Mouse (Mus musculus) olfactory bulb, adult 2 months (tissue): ENCODE data around the gene Rasa4.

Experiments
- CTCF ChIP-seq: fragments of 200-500 bp; IDR thresholded peaks from 2 replicates; pipeline ENCODE4 v1.5.1; 2012; ENCODE audit warnings: low read depth, mild to moderate bottlenecking, low read length, moderate library complexity; ENCODE audit not compliant: insufficient read depth
- POLR2A ChIP-seq: fragments of 200-500 bp; IDR thresholded peaks from 2 replicates; pipeline ENCODE4 v1.6.1; 2012; ENCODE audit warnings: mild to moderate bottlenecking, low read depth, low read length, moderate library complexity; ENCODE audit not compliant: insufficient read depth

DNA sequence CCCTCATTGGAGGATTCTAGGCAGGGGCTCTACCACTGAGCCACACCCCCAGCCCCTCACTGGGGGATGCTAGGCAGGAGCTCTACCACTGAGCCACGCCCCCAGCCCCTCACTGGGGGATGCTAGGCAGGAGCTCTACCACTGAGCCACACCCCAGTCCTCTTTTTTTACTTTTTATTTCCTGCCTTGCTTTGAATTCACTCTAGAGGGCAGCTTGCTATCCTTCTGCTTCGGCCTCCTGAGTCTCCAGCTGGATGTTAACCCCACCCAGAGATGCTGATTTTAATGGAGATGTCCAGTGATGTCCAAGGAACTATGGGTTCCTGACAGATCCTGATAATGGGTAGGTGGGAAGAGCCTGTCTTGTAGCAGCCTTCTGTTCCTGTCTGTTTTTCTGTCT lies 14.3 kb upstream of the Rasa4 start:
- TF ChIP-seq POLR2A: no peak
- TF ChIP-seq CTCF: no peak
